Mouse (Mus musculus) lung, embryonic 16.5 days (tissue): ENCODE results near the gene Hist2h3b. TPM values are rescaled to one million over a fixed set of nuclear protein-coding genes. Genes with fewer than 3 reads are reported as not detected.
"Not testable (repeated sequence)": the region's sequence is repeated elsewhere in the genome, so short reads cannot be mapped to it uniquely, and the experiment has no call there.

Experiments
- ATAC-seq: fragments of 200-750 bp; cut with Nextera tagmentation; 2 replicates; pipeline ENCODE4 v1.8.0; 2017; ENCODE audit warnings: low read depth, mild to moderate bottlenecking, moderate library complexity
- H3K27ac ChIP-seq: fragments of 300-500 bp; sonication (generic); 2 replicates; pipeline ENCODE4 v1.5.1; 2014; ENCODE audit warnings: mild to moderate bottlenecking, control low read depth, low read length
- H3K27me3 ChIP-seq: fragments of 300-500 bp; sonication (generic); 2 replicates; pipeline ENCODE4 v1.6.1; 2014; ENCODE audit warnings: low read depth, low read length, mixed read lengths; ENCODE audit not compliant: control insufficient read depth, insufficient read depth
- H3K36me3 ChIP-seq: fragments of 300-500 bp; sonication (generic); 2 replicates; pipeline ENCODE4 v1.6.1; 2014; ENCODE audit warnings: low read length; ENCODE audit not compliant: control insufficient read depth, insufficient read depth
- H3K4me1 ChIP-seq: fragments of 300-500 bp; sonication (generic); replicated peaks from 2 replicates; pipeline ENCODE4 v1.6.1; 2014; ENCODE audit warnings: low read length, mixed read lengths; ENCODE audit not compliant: control insufficient read depth, insufficient read depth
- H3K4me2 ChIP-seq: fragments of 300-500 bp; sonication (generic); 2 replicates; pipeline ENCODE4 v1.6.1; 2014; ENCODE audit warnings: low read depth, low read length, control low read depth
- H3K4me3 ChIP-seq: fragments of 300-500 bp; sonication (generic); 2 replicates; pipeline ENCODE4 v1.5.1; 2014; ENCODE audit warnings: mild to moderate bottlenecking, low read length, control low read depth
- H3K9ac ChIP-seq: fragments of 300-500 bp; sonication (generic); 2 replicates; pipeline ENCODE4 v1.6.1; 2014; ENCODE audit warnings: low read length, control low read depth
- H3K9me3 ChIP-seq: fragments of 300-500 bp; sonication (generic); 2 replicates; pipeline ENCODE4 v1.6.1; 2016; ENCODE audit warnings: low read length; ENCODE audit not compliant: control insufficient read depth
- WGBS: fragments of 180-500 bp; shearing (Covaris S2); extraction: QIAGEN DNeasy Blood & Tissue Kit; methylation state at CpG from one replicate; pipeline ENCODE4 v1.1.7; 2014; 5-methylcytosine and 5-hydroxymethylcytosine counted together
- polyA plus RNA-seq: library from polyadenylated mRNA; unstranded; fragments of >200 nt; fragmentation: Nextera tagmentation; extraction: Ambion mirVana; gene quantifications from 2 replicates; pipeline ENCODE4 v1.2.1, GENCODE M21; 2015

Gene Hist2h3b
- polyA plus RNA-seq, 1 experiment from 2014 or later, result 55.7 TPM

GRCm38 (mm10) chr3:96237904-96238511 is 30.4 kb upstream of the Hist2h3b start:
- peaks cover 23% of the 10 kb centered on the region for H3K4me1 ChIP-seq
- no peak for ATAC-seq
- H3K4me2 ChIP-seq, result peak overlapping the region; percentile 68
- no peaks in the 10 kb centered on the region for H3K9me3 ChIP-seq
- WGBS, result under 1% methylated on average over 12 of the region's 12 CpGs
- H3K27me3 ChIP-seq, result no peaks in the 10 kb centered on the region
- H3K36me3 ChIP-seq, result no peaks in the 10 kb centered on the region
- H3K9ac ChIP-seq, result peak overlapping the region; percentile 75
- H3K4me3 ChIP-seq, result peak overlapping the region; percentile 62
- H3K27ac ChIP-seq, result peak overlapping the region; percentile 84

DNA sequence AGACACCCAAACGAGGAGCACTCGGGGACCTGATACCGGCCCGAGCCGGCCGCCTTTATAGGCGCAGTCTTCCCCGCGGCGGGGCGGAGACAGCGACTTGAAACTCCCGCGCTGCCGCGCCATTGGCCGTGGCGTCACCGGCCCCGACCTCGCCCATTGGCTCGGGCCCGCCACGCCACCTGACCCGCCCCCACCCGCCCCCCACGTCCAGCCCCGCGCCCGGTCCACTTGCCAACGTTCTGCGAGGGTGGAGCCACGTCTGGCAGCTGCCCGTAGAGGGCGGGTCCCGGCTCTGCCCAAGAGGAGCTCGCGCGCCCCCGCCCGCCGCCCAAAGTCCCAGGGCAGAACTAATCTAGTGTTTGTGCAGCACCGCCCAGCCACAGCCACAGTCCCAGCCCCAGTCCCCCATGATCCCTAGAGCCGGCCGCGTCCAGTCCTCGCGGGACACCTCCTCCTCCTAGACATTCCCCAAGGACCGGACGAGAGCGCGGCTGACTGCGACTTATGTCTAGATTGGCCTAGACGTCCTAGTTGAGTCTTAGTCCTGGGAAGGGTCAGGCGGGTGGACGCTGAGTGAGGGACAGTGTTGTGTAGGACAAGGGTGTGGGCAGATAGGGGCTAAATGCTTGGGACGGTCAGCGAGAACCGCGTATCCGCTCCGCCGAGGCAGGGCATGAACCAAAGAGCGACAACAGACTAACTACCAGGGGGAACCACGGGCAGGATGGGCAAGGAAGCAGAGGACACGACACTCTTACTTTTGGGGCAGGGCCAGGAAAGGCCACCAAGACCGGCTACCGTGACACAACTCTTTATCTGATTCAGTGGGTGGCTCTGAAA is 29.3 kb upstream of the Hist2h3b start, which contains the start of gene Hist2h3c2:
Gene Hist2h3c2, minus strand, starts transcription at position 174 of the 840 bp plus-strand sequence.
- H3K4me2 ChIP-seq, result peak within 1 kb of the TSS; percentile 68
- peak within 1 kb of the TSS; percentile 75 for H3K9ac ChIP-seq
- peaks cover 27% of the 10 kb centered on the region for H3K4me1 ChIP-seq
- peak within 1 kb of the TSS; percentile 84 for H3K27ac ChIP-seq
- peak within 1 kb of the TSS; percentile 62 for H3K4me3 ChIP-seq
- peak; percentile 93 for ATAC-seq
- not testable (repeated sequence) for H3K27me3 ChIP-seq, H3K9me3 ChIP-seq, H3K36me3 ChIP-seq
- under 1% methylated on average over 11 of the region's 68 CpGs for WGBS

- Histone ChIP-seq H3K4me1 (peaks cover 30% of the 10 kb centered on the region), H3K4me2 (peak within 1 kb of the TSS; percentile 46), H3K4me3 (peak within 1 kb of the TSS; percentile 41), H3K9ac (peak within 1 kb of the TSS; percentile 60), H3K27ac (peak within 1 kb of the TSS; percentile 88)
- H3K36me3 ChIP-seq, H3K9me3 ChIP-seq, H3K27me3 ChIP-seq: not testable (repeated sequence)
- peak; percentile 85 for ATAC-seq
- 3% methylated on average over 24 of the region's 85 CpGs for WGBS
These were observed 28.3 kb upstream of the Hist2h3b start, which contains the start of gene Hist2h2aa2 for GRCm38 (mm10) chr3:96239949-96240798. Gene Hist2h2aa2 (minus strand): TSS chr3:96240276.

GRCm38 (mm10) chr3:96240799-96241197 is 27.7 kb upstream of the Hist2h3b start:
- no peak for ATAC-seq

DNA sequence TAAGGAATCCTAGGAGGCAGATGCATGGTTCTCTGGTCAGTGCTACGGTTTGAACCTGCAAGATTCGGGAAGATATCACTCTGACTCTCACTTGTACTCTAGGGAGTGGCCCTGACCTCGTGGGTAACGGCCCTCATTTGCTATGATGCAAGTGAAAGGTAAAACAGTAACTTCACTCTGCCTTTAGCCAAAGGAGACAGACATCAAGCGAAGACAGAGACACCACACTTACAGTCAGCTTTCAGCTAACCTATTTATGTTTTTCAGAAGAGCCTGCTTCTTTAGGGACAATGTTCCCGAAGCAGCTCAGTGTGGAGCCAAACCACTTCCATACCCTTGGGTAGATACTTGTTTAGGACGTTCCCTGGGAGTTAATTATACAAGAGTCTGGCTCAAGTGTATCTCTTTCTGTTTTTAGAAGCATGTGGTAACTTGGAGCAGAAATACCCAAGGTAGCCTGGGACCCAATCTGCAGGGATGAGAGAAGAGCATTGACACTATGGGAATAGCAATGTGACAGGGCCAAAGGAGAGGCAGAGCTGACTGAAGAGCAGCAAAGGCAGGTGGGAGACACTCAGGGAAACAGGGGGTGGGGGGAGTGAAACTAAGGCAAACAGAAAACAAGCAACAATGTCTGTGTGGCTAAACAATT is 24.4 kb upstream of the Hist2h3b start:
- peaks cover 26% of the 10 kb centered on the region for H3K4me1 ChIP-seq
- peak overlapping the region; percentile 58 for H3K4me3 ChIP-seq
- WGBS, result 77% methylated on average over 7 of the region's 7 CpGs
- no peaks in the 10 kb centered on the region for H3K9me3 ChIP-seq
- H3K27me3 ChIP-seq, result no peaks in the 10 kb centered on the region
- H3K4me2 ChIP-seq, result peak overlapping the region; percentile 67
- no peaks in the 10 kb centered on the region for H3K36me3 ChIP-seq
- peak overlapping the region; percentile 87 for H3K9ac ChIP-seq
- no peak for ATAC-seq
- peak overlapping the region; percentile 99 for H3K27ac ChIP-seq

More at GRCm38 (mm10) chr3:96240799-96241197, 27.7 kb upstream of the Hist2h3b start:
- Histone ChIP-seq H3K9me3 (no peaks in the 10 kb centered on the region), H3K27me3 (no peaks in the 10 kb centered on the region), H3K9ac (peak overlapping the region; percentile 60), H3K36me3 (no peaks in the 10 kb centered on the region), H3K4me1 (peaks cover 30% of the 10 kb centered on the region), H3K27ac (peak overlapping the region; percentile 88), H3K4me3 (peak overlapping the region; percentile 13; the same call in 1 of the 2 replicates), H3K4me2 (peak overlapping the region; percentile 43)
- WGBS, result 70% methylated on average over 9 of the region's 9 CpGs

DNA sequence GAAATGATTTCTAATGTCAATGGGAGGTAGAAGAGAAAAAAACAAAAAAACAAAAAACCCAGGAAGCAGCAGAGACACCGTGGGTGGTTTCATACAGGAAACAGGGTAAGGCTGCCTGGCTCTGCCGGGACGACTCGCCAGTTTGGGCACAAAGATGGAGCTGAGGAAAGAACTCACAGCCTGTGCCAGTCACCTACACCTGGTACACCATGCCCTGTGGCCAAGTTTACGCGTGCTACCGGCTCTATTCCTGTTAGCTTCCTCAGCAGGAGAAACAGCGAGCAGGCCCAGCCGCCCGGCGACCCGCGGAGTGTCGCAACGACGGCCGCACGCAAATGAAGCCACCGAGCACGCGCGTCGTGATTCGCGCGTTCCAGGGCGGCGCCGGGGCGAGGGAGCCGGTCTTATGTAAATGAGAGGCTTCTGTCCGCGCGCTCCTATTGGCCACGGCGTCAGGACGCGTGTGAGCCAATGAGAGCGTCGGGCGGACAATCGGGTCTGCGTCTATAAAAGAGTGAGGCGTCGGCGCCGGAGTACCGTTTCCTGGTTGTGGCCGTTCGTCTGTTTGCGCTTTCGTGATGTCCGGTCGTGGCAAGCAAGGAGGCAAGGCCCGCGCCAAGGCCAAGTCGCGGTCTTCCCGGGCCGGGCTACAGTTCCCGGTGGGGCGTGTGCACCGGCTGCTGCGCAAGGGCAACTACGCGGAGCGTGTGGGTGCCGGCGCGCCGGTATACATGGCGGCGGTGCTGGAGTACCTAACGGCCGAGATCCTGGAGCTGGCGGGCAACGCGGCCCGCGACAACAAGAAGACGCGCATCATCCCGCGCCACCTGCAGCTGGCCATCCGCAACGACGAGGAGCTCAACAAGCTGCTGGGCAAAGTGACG is 23.2 kb upstream of the Hist2h3b start, which contains the start of gene Hist2h2aa1:
Gene Hist2h2aa1, plus strand, starts transcription at position 495 of the 884 bp plus-strand sequence.
- Histone ChIP-seq H3K4me1 (peaks cover 26% of the 10 kb centered on the region), H3K4me2 (peak within 1 kb of the TSS; percentile 67), H3K27ac (peak within 1 kb of the TSS; percentile 99), H3K9ac (peak within 1 kb of the TSS; percentile 87), H3K4me3 (peak within 1 kb of the TSS; percentile 58)
- not testable (repeated sequence) for H3K9me3 ChIP-seq, H3K36me3 ChIP-seq, H3K27me3 ChIP-seq
- WGBS, result under 1% methylated on average over 33 of the region's 88 CpGs
- ATAC-seq, result peak; percentile 87

- Histone ChIP-seq H3K4me1 (peaks cover 22% of the 10 kb centered on the region), H3K9ac (peak overlapping the region; percentile 50), H3K4me2 (peak overlapping the region; percentile 22; the same call in 1 of the 2 replicates), H3K4me3 (peak overlapping the region; percentile 37), H3K27ac (peak overlapping the region; percentile 68; the same call in 1 of the 2 replicates)
- H3K36me3 ChIP-seq, ATAC-seq, H3K9me3 ChIP-seq, H3K27me3 ChIP-seq: not testable (repeated sequence)
- whole genome bisulfite sequencing, result 0% methylated on average over 9 of the region's 21 CpGs
These were observed 22.4 kb upstream of the Hist2h3b start for GRCm38 (mm10) chr3:96246018-96246417.

DNA sequence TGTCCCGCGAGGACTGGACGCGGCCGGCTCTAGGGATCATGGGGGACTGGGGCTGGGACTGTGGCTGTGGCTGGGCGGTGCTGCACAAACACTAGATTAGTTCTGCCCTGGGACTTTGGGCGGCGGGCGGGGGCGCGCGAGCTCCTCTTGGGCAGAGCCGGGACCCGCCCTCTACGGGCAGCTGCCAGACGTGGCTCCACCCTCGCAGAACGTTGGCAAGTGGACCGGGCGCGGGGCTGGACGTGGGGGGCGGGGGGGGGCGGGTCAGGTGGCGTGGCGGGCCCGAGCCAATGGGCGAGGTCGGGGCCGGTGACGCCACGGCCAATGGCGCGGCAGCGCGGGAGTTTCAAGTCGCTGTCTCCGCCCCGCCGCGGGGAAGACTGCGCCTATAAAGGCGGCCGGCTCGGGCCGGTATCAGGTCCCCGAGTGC is 22.0 kb upstream of the Hist2h3b start, which contains the start of gene Hist2h3c1:
Gene Hist2h3c1, plus strand, starts transcription at position 259 of the 430 bp plus-strand sequence.
- H3K4me2 ChIP-seq, result peak within 1 kb of the TSS; percentile 46
- H3K9ac ChIP-seq, result peak within 1 kb of the TSS; percentile 68
- WGBS, result no CpG with 5 or more reads among the region's 47 CpGs
- H3K9me3 ChIP-seq, H3K27me3 ChIP-seq, H3K36me3 ChIP-seq: not testable (repeated sequence)
- peak; percentile 92 for ATAC-seq
- peak within 1 kb of the TSS; percentile 68; the same call in 1 of the 2 replicates for H3K27ac ChIP-seq
- H3K4me1 ChIP-seq, result peaks cover 19% of the 10 kb centered on the region
- H3K4me3 ChIP-seq, result peak within 1 kb of the TSS; percentile 53
